Mouse (Mus musculus) ovary, postnatal 36 days (tissue): ENCODE results near the gene Dpf1.

Experiments used
- DNase-seq: peaks from one replicate; pipeline ENCODE4 v3.0.0; 2022; ENCODE audit warnings: low spot score, mixed read lengths

Gene Dpf1

GRCm38 (mm10) chr7:29309749-29310148 is 6.0 kb downstream of the Dpf1 start:
- no peak for DNase-seq

- no peak for DNase-seq
Observed at GRCm38 (mm10) chr7:29313051-29313450, 9.3 kb downstream of the Dpf1 start.

- DNase-seq: no peak
Observed at GRCm38 (mm10) chr7:29313572-29314261, 10.0 kb downstream of the Dpf1 start.

GRCm38 (mm10) chr7:29314844-29315628 is 11.3 kb downstream of the Dpf1 start:
- DNase-seq: no peak

- no peak for DNase-seq
Observed at GRCm38 (mm10) chr7:29316137-29316734, 12.5 kb downstream of the Dpf1 start.

- DNase-seq: no peak
Observed at GRCm38 (mm10) chr7:29316976-29317375, 13.2 kb downstream of the Dpf1 start.

GRCm38 (mm10) chr7:29317558-29317957 is 13.8 kb downstream of the Dpf1 start:
- no peak for DNase-seq

DNA sequence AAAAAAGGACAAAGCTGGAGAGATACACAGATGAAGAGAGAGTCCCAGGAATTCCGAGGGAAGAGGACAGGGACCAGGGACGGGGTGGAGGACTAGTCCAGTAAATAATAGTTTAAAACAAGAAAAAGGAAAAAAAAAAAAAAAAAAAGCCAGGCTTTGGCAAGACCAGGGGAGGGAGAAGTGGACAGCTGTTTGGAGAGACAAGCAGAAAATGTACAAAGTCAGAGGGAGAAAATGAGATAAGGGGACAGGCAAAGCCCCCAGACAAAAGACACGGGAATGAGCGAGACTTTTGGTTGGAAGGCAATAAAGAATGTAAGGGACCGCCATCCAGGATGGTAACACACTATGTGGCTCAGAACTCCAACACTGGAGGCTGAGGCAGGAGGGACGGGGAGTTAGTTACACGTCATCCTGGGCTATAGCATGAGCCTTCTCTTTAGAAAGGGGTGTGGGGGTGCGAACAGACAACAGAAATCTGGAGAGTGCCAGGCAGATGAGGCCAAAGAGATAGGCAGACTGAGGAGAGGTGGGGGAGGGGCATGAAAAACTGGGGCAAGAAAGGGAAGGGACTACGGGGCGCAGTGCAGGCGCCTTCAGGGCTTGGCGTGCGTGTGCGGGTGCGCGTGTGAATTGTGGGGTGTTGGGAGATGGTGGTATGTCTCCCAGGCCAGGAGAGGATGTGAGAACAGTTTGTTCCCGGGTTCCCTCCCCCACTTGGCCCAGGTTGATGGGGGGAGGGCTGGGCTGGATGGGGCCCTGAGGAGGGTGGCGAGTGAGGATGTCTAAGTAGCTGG is 14.6 kb downstream of the Dpf1 start:
- peak; percentile 50 for DNase-seq

GRCm38 (mm10) chr7:29319337-29320307 is 15.9 kb downstream of the Dpf1 start:
- DNase-seq: no peak

GRCm38 (mm10) chr7:29327087-29327486 is 23.3 kb downstream of the Dpf1 start:
- no peak for DNase-seq

- no peak for DNase-seq
Observed at GRCm38 (mm10) chr7:29328984-29329383, 25.2 kb downstream of the Dpf1 start.

- DNase-seq: no peak
Observed at GRCm38 (mm10) chr7:29334156-29334555, 30.4 kb downstream of the Dpf1 start.

- no peak for DNase-seq
Observed at GRCm38 (mm10) chr7:29335276-29335675, 31.5 kb downstream of the Dpf1 start.

- DNase-seq: no peak
Observed at GRCm38 (mm10) chr7:29335841-29336671, 32.3 kb downstream of the Dpf1 start.

- DNase-seq: no peak
Observed at GRCm38 (mm10) chr7:29336795-29337319, 33.1 kb downstream of the Dpf1 start.

DNA sequence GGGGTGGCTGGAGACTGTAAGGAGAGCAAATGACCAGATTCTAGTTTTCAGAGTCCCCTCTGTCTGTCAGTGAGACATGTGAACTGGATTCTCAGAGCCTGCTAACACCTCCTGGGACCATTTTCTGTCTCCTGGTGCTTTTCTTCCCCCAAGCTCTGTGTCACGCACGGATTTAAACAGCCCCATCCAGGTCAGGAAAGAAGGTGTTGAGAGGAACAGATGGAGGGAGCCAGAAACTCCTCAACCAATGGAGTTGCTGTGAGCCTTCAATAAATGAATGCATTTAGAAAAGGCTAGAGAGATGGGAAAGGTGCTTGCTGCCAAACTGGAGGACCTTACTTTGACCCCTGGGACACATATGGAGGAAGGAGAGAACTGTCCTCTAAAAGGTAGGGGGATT is 34.0 kb downstream of the Dpf1 start:
- DNase-seq: no peak

DNA sequence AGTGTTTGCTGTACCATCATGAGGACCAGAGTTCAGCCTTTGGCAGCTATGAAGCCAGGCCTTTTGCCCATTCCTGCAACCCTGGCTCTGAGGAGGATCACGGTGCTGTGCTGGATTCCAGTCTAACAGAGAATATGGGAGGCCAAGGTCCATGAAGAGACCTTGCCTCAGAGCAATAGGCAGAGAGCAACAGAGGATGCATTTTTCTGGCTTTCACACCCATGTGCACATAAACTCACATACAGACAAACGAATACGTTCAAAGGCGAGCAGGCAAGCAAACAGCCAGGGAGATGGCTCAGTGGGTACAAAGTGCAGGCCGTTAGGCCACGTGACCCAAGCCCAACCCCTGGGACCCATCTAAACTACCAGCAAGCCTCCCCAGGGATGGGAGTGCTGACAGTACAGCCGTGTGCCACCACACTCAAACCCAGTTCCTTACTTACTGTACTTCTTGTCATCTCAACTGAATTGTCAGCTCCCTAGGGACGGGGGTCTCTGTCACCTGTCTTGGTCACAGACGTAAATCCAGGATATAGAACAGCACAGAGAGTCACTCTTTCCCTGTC is 34.7 kb downstream of the Dpf1 start:
- no peak for DNase-seq

- no peak for DNase-seq
Observed at GRCm38 (mm10) chr7:29338984-29339679, 35.4 kb downstream of the Dpf1 start.

DNA sequence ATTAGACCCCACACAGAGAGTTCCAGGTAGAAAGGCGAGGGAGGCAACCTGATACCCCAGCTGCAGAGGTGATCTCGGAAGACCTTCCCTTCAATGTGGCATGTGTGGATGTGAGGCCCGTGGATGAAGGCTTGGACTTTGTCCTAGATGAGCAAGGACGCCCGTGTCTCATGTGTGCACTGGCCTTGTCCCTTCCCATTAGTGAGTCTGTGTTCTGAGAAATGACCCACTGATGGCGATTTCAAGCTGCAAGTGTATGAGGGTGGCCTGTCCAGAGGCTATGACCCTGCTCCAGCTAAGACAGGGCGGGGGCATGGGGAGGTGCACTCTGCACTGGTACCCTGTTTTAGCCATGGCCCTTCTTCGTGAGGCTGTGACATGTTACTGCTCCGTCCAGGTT is 36.5 kb downstream of the Dpf1 start:
- no peak for DNase-seq
